Mouse (Mus musculus) spleen, adult 2 months (tissue): Measurements from ENCODE around the gene Glcci1.

Experiments used
- CTCF ChIP-seq: fragments of 200-500 bp; IDR thresholded peaks from 2 replicates; pipeline ENCODE4 v1.5.1; 2011; ENCODE audit warnings: mild to moderate bottlenecking, inconsistent platforms; ENCODE audit not compliant: insufficient read depth, insufficient read length, insufficient replicate concordance; ENCODE audit errors: extremely low read depth
- POLR2A ChIP-seq: fragments of 200-500 bp; IDR thresholded peaks from 2 replicates; pipeline ENCODE4 v1.6.1; 2011; ENCODE audit warnings: low read depth, low read length, inconsistent platforms

DNA sequence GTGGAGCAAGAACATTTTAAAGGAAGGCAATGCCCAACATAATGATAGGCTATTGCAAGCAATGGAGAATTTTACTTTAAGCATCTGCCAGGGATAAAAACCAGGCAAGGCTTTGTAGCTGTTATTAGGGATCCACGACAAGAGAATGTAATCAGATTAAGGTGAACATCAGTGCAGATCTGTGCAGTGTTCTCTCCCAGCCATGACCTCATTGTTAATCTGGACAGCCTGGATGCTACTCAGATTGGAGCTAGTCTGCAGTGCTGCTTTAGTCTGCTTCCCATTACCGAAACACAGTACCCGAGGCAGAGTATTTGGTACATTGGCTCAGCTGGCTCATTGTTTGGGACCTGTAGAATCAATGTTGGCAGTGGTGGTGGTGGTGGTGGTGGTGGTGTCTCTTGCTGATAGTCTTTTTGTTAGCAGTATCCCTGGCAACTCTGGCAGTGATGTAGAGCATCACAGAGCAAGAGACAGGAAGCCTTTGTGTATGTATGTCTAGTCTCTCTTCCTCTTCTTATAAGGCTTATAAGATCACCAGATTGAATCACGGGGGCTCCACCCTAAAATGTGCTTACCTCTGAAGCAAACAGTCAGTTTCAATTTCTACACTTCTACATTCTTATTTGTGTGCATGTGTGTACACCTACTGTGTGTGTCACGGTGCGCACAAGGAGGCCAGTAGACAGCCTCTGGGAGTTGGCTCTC lies 4.7 kb upstream of the Glcci1 start:
- TF ChIP-seq CTCF = no peak
- TF ChIP-seq POLR2A = no peak
